Mouse (Mus musculus): ENCODE data around the gene Ccdc159. TPM values are rescaled to one million over a fixed set of nuclear protein-coding genes. Genes with fewer than 3 reads are reported as not detected.

The Ccdc159 gene
- polyA plus RNA-seq, 1 experiment from 2014 or later: 1.8 TPM

GRCm38 (mm10) chr9:21929208-21929607 lies 1.9 kb downstream of the Ccdc159 start:
- TF ChIP-seq CTCF (IDR thresholded peaks at IDR 0.05; ENCODE audit: low read depth): no peak
- ATAC-seq (replicated peaks; ENCODE audit: low FRiP score, low read depth): no peak

GRCm38 (mm10) chr9:21932006-21932405 lies 4.7 kb downstream of the Ccdc159 start:
- Histone ChIP-seq H3K9ac (ENCODE audit: low read depth, low read length) (no peak overlapping the region), H3K27ac (no peak overlapping the region), H3K9me3 (replicated peaks; ENCODE audit: low read length) (no peaks in the 10 kb centered on the region), H3K27me3 (ENCODE audit: insufficient read depth, low read length) (no peaks in the 10 kb centered on the region), H3K4me1 (replicated peaks; ENCODE audit: insufficient read depth, low read length) (0 out of 2 replicates have a peak, but pooled peaks cover under 1% of the 10 kb centered on the region), H3K4me3 (replicated peaks; ENCODE audit: low read depth, low read length) (no peak overlapping the region), H3K4me2 (ENCODE audit: low read length) (no peak overlapping the region), H3K36me3 (ENCODE audit: insufficient read depth, low read length) (no peaks in the 10 kb centered on the region)
- 67% methylated on average over 2 of the region's 2 CpGs for WGBS
- ATAC-seq (replicated peaks; ENCODE audit: low FRiP score, low read depth) (no peak), DNase-seq (ENCODE audit: low spot score) (no peak)
- no peak for TF ChIP-seq CTCF (IDR thresholded peaks at IDR 0.05; ENCODE audit: low read depth)

More at GRCm38 (mm10) chr9:21929208-21929607, 1.9 kb downstream of the Ccdc159 start:
- H3K4me1 ChIP-seq (replicated peaks; ENCODE audit: insufficient read depth, low read length): 0 out of 2 replicates have a peak, but pooled peaks cover 3% of the 10 kb centered on the region
- no peak for DNase-seq (ENCODE audit: low spot score)
- no peak overlapping the region for H3K4me3 ChIP-seq (replicated peaks; ENCODE audit: low read depth, low read length)
- no peaks in the 10 kb centered on the region for H3K27me3 ChIP-seq (ENCODE audit: insufficient read depth, low read length)
- H3K36me3 ChIP-seq (ENCODE audit: insufficient read depth, low read length): no peaks in the 10 kb centered on the region
- 74% methylated on average over 3 of the region's 3 CpGs for WGBS
- H3K27ac ChIP-seq: no peak overlapping the region
- no peak overlapping the region for H3K9ac ChIP-seq (ENCODE audit: low read depth, low read length)
- H3K9me3 ChIP-seq (replicated peaks; ENCODE audit: low read length): no peaks in the 10 kb centered on the region
- H3K4me2 ChIP-seq (ENCODE audit: low read length): no peak overlapping the region

GRCm38 (mm10) chr9:21932445-21933137 lies 5.3 kb downstream of the Ccdc159 start:
- Histone ChIP-seq H3K36me3 (ENCODE audit: insufficient read depth, low read length) (no peaks in the 10 kb centered on the region), H3K4me1 (replicated peaks; ENCODE audit: insufficient read depth, low read length) (0 out of 2 replicates have a peak, but pooled peaks cover 3% of the 10 kb centered on the region), H3K4me2 (ENCODE audit: low read length) (no peak overlapping the region), H3K4me3 (replicated peaks; ENCODE audit: low read depth, low read length) (no peak overlapping the region), H3K9ac (ENCODE audit: low read depth, low read length) (no peak overlapping the region), H3K27ac (no peak overlapping the region), H3K27me3 (ENCODE audit: insufficient read depth, low read length) (no peaks in the 10 kb centered on the region), H3K9me3 (replicated peaks; ENCODE audit: low read length) (no peaks in the 10 kb centered on the region)
- WGBS: 53% methylated on average over 12 of the region's 12 CpGs
- no peak for ATAC-seq (replicated peaks; ENCODE audit: low FRiP score, low read depth)
- DNase-seq (ENCODE audit: low spot score): no peak
- TF ChIP-seq CTCF (IDR thresholded peaks at IDR 0.05; ENCODE audit: low read depth): no peak

- Histone ChIP-seq H3K36me3 (ENCODE audit: insufficient read depth, low read length) (no peaks in the 10 kb centered on the region), H3K27me3 (ENCODE audit: insufficient read depth, low read length) (no peaks in the 10 kb centered on the region), H3K9me3 (replicated peaks; ENCODE audit: low read length) (no peaks in the 10 kb centered on the region), H3K4me1 (replicated peaks; ENCODE audit: insufficient read depth, low read length) (0 out of 2 replicates have a peak, but pooled peaks cover 3% of the 10 kb centered on the region), H3K4me3 (replicated peaks; ENCODE audit: low read depth, low read length) (no peak overlapping the region), H3K9ac (ENCODE audit: low read depth, low read length) (no peak overlapping the region), H3K4me2 (ENCODE audit: low read length) (no peak overlapping the region), H3K27ac (no peak overlapping the region)
- TF ChIP-seq CTCF (IDR thresholded peaks at IDR 0.05; ENCODE audit: low read depth): no peak
- DNase-seq (ENCODE audit: low spot score) (no peak), ATAC-seq (replicated peaks; ENCODE audit: low FRiP score, low read depth) (no peak)
- 91% methylated on average over 12 of the region's 12 CpGs for WGBS
These were observed 6.8 kb downstream of the Ccdc159 start for GRCm38 (mm10) chr9:21934021-21934420.

GRCm38 (mm10) chr9:21935466-21936131 lies 8.3 kb downstream of the Ccdc159 start:
- Histone ChIP-seq H3K4me1 (replicated peaks; ENCODE audit: insufficient read depth, low read length) (0 out of 2 replicates have a peak, but pooled peaks cover 3% of the 10 kb centered on the region), H3K27ac (no peak overlapping the region), H3K9me3 (replicated peaks; ENCODE audit: low read length) (no peaks in the 10 kb centered on the region), H3K4me2 (ENCODE audit: low read length) (no peak overlapping the region), H3K27me3 (ENCODE audit: insufficient read depth, low read length) (no peaks in the 10 kb centered on the region), H3K9ac (ENCODE audit: low read depth, low read length) (no peak overlapping the region), H3K36me3 (ENCODE audit: insufficient read depth, low read length) (no peaks in the 10 kb centered on the region), H3K4me3 (replicated peaks; ENCODE audit: low read depth, low read length) (no peak overlapping the region)
- DNase-seq (ENCODE audit: low spot score) (no peak), ATAC-seq (replicated peaks; ENCODE audit: low FRiP score, low read depth) (no peak)
- TF ChIP-seq CTCF (IDR thresholded peaks at IDR 0.05; ENCODE audit: low read depth): no peak
- 83% methylated on average over 7 of the region's 7 CpGs for WGBS

GRCm38 (mm10) chr9:21936692-21937570 lies 9.7 kb downstream of the Ccdc159 start, which contains the start of gene Plppr2:
Plppr2 (plus strand) TSS chr9:21937033.
- no peak; the same call in 1 of the 2 replicates for TF ChIP-seq CTCF (IDR thresholded peaks at IDR 0.05; ENCODE audit: low read depth)
- H3K9me3 ChIP-seq (replicated peaks; ENCODE audit: low read length): no peaks in the 10 kb centered on the region
- 2% methylated on average over 42 of the region's 43 CpGs for WGBS
- no peaks in the 10 kb centered on the region for H3K27me3 ChIP-seq (ENCODE audit: insufficient read depth, low read length)
- peak within 1 kb of the TSS; percentile 40; the same call in 1 of the 2 replicates for H3K9ac ChIP-seq (ENCODE audit: low read depth, low read length)
- no peak within 1 kb of the TSS for H3K27ac ChIP-seq
- H3K4me1 ChIP-seq (replicated peaks; ENCODE audit: insufficient read depth, low read length): 0 out of 2 replicates have a peak, but pooled peaks cover 3% of the 10 kb centered on the region
- ATAC-seq (replicated peaks; ENCODE audit: low FRiP score, low read depth) (peak; percentile 97), DNase-seq (ENCODE audit: low spot score) (peak; percentile 99)
- peak within 1 kb of the TSS; percentile 85 for H3K4me2 ChIP-seq (ENCODE audit: low read length)
- H3K36me3 ChIP-seq (ENCODE audit: insufficient read depth, low read length): no peaks in the 10 kb centered on the region
- H3K4me3 ChIP-seq (replicated peaks; ENCODE audit: low read depth, low read length): peak within 1 kb of the TSS; percentile 53

Measured in kidney, postnatal 0 days (tissue).